Mouse (Mus musculus): Measurements from ENCODE around the gene Rbm26.

GRCm38 (mm10) chr14:105219525-105220376 lies 42.6 kb upstream of the Rbm26 start:
- TF ChIP-seq TAL1 (IDR thresholded peaks at IDR 0.05; ENCODE audit: low read length): no peak
- TF ChIP-seq GATA1 (IDR thresholded peaks at IDR 0.05; ENCODE audit: low read length): no peak
